Mouse (Mus musculus): ENCODE measurements around the gene Smim22.
A peak's percentile ranks its signal among the peaks of the same experiment; 100 is the strongest.

Gene Smim22

GRCm38 (mm10) chr16:5007067-5007466 lies at the start of gene Smim22:
Gene Smim22, plus strand, starts transcription at chr16:5007288.
- DNase-seq, result no peak

GRCm38 (mm10) chr16:4957446-4957845 lies 49.6 kb upstream of the Smim22 start:
- DNase-seq, result peak; percentile 80

GRCm38 (mm10) chr16:4960260-4960659 lies 46.8 kb upstream of the Smim22 start:
- DNase-seq, result no peak

DNA sequence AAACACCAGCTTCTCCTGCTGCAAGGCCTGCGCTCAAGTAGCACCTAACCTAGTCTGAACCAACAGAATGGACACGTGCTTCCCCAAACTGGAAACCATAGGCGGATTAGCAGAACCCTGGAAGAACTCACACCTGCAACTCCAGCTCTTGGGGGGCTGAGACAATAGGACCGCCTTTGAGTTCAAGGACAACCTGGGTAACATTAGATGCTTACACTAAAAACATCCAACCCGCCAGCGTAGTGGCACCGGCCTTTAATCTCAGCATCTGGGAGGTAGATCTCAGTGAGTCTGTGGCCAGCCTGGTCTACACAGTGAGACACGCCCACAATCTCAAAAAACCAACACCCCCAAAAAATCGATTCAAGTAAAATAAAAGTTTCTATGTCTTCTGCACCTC lies 43.7 kb upstream of the Smim22 start:
- DNase-seq, result no peak

- DNase-seq, result peak; percentile 99
Measured at GRCm38 (mm10) chr16:4963797-4964709, 43.0 kb upstream of the Smim22 start, which contains the start of gene Anks3. Gene Anks3, minus strand, starts transcription at chr16:4964205.

GRCm38 (mm10) chr16:4964731-4965391 lies 42.2 kb upstream of the Smim22 start:
- no peak for DNase-seq

GRCm38 (mm10) chr16:4965392-4966129 lies 41.5 kb upstream of the Smim22 start:
- peak; percentile 79 for DNase-seq

GRCm38 (mm10) chr16:4968426-4968825 lies 38.7 kb upstream of the Smim22 start:
- no peak for DNase-seq

GRCm38 (mm10) chr16:4969055-4969843 lies 37.8 kb upstream of the Smim22 start:
- no peak for DNase-seq

DNA sequence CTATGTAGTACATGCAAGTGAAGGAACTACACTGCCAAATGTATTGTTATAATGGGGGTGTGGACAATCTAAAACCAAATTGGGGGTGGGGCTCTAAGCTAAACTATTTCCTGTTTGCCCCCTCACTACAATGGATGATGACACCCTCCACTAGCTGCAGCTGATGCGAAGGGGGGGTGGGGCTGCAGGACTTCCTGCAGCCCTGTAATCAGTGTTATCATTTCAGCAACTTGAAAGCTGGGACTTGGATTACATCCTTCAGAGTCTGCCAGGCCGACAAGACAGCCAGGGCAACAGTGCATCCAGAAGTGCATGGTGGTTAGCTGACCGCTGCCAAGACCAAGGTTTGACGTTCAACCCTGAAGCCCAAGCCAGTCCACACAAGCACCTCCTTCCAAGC lies 35.5 kb upstream of the Smim22 start:
- DNase-seq, result no peak

- DNase-seq, result peak; percentile 79
Measured at GRCm38 (mm10) chr16:4974521-4974920, 32.6 kb upstream of the Smim22 start.

DNA sequence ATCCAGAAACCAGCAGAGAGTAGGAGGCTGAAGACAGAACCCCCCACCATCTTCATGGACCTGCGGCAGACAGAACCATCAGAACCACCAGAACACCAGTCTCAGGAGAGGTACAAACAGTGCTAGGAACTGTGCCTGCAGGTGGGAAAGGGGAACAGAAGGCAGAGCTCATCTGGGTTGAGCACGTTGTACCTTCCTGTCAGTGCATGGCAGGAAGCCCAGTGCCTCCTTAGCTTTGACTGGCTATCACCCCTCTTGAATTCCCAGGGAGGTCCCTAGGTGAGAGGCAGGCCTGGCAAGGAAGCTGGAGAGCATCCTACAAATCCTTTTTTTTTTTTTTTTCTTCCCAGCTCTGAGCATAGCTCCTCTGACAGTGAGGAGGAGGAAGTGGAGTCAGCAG lies 30.9 kb upstream of the Smim22 start:
- DNase-seq, result peak; percentile 79

DNA sequence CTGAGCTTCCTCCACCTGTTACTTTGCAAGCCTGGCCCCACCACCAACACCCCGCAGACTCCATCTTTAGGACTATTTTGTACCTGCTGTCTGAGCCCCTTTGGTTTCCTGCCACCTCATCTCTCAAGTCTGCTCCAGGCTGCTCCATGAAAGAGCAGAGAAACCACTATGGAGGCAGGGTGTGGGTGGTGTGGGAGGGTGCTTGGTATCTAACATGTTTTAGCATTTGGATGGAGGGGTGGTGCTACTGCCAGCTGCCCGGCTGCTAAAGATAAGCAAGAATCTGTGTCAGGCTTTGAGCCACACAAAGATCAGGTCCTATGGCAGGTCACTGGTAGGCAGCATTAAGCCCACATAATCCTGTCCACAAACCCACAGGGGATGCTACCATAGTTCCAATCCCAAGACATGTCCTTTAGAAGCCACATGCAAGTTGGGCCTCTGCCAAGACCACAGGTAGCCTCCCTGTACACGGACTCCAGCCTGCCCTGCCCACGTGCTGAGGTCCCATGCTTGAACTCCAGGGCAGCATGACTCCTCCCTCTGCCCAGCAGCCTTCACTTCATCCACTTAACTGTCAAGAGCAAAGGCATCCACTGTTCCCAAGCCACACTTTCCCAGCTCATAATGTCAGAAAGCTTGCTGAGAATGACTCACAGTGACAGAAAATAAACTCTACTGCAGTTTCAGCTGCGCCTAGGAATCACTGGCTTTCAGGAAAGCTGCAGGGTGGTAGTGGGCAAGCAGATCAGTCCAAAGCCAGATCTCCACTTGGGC lies 28.6 kb upstream of the Smim22 start:
- DNase-seq, result no peak

- DNase-seq, result no peak
Measured at GRCm38 (mm10) chr16:4979755-4980380, 27.2 kb upstream of the Smim22 start.

GRCm38 (mm10) chr16:4984717-4985116 lies 22.4 kb upstream of the Smim22 start:
- DNase-seq, result no peak

DNA sequence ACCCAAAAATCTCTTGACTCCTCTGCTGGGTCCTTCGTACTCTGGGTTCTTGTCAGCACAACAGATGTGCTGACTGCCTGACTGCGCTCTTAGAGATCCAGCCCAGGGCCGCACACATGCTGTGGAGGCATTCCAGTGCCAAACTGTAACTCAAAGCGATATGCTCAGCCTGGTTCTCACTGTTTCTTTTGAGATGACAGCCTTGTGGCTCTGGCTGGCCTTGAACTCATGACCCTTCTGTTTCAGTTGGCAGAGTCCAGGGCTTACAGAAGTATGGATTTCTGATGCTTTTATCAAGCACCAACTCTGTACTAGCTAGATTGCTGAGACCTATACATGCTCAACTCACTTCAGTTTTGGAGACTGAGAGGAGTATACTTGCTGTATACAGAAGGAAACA lies 13.8 kb upstream of the Smim22 start:
- no peak for DNase-seq

- no peak for DNase-seq
Measured at GRCm38 (mm10) chr16:4997553-4997952, 9.5 kb upstream of the Smim22 start, which contains the start of gene Sept12. Gene Sept12, minus strand, starts transcription at chr16:4997852.

DNA sequence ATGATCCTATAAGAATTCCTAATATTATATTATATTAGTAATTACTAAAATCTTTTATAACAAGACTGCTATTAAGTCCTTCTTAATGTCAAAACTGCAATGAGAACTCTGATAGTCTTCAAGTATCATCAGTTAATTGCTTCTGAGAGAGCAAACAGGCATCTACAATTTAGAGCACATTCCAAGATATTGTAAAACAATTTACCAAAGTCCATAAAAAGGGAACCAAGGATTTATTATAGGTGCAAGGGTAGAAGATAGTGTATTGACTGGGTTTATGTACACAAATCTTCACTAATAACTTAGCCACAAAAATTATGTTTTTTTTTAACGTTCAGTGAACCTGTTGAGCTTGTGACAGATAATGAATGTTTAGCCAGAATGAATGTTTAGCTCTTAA lies 8.1 kb upstream of the Smim22 start:
- DNase-seq, result no peak

- no peak for DNase-seq
Measured at GRCm38 (mm10) chr16:5000611-5001010, 6.5 kb upstream of the Smim22 start.

DNA sequence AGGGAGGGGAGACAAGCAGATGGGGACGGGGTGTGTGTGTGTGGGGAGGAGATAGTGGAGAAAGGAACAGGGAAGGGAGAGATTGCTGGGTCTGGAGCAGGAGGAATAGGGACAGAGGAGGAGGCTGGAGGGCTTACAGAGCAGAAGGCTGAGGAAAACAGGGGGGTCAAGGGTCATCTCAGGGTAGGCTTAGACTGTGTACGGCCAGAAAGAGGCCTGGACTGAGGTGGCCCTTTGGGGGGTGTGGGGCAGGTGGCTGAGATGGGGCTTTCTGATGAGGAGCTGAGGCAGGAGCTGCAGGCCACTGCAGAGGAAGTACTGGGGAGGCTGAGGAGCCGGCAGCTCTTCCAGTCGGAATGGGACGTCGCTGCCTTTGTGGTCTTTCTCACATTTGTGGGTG lies 404 bp downstream of the Smim22 start:
- DNase-seq, result no peak

DNA sequence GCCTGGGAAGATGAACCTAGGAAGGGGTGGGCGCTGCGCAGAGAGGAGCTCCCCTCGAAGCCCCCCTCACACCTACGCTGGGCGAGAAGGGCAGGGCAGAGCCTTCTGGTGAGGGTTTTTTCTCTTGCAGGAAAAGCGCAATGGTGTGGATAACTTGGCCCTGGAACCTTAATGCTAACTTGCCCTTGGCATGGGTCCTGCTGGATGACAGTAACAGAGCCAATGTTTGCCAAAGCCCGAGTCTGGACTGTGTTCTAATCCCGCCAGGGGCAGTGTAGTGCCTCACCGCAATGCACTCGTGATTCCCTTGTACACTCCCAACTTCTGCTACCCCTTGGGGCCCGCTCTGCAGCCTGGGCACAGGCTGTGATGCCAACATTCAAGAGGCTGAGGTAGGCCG lies 988 bp downstream of the Smim22 start:
- DNase-seq, result peak; percentile 20

Measured in cerebellum, adult 9-11 months (tissue).